Mouse (Mus musculus): ENCODE measurements around the gene Abat. TPM values are rescaled to one million over a fixed set of nuclear protein-coding genes. Genes with fewer than 3 reads are reported as not detected.

The Abat gene
- total and polyA plus RNA-seq, 2 experiments from 2014 or later: 108 to 157 TPM

DNA sequence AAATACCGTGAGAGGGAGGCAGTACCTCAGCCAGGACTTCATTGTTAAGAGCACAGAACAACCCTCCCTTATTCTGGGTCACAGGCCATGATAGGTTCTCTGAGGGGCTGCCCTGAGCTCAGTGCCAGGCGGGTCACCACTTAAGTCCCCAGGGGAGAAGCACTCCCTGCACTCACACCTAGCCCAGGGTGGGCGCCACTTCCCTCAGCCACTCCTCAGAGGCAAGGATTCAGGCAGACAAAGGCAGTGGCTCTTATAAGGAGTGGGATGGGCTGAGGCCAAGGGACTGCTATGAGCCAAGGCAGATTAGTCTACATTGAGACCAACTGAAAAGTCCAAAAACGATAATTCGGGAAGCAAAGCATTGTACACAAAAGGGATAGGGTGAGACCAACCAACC lies 152.1 kb downstream of the Abat start:
- Histone ChIP-seq H3K9me3 (ENCODE audit: low read length) (no peaks in the 10 kb centered on the region), H3K4me3 (ENCODE audit: low read length) (no peak overlapping the region), H3K9ac (replicated peaks; ENCODE audit: low read length) (no peak overlapping the region), H3K4me1 (ENCODE audit: insufficient read depth, low read length) (peaks cover 20% of the 10 kb centered on the region; the same call in 1 of the 2 replicates), H3K36me3 (ENCODE audit: insufficient read depth, low read length) (peaks cover 13% of the 10 kb centered on the region; the same call in 1 of the 2 replicates), H3K27ac (no peak overlapping the region), H3K27me3 (ENCODE audit: insufficient read depth, low read length) (no peaks in the 10 kb centered on the region), H3K4me2 (ENCODE audit: low read depth, low read length) (no peak overlapping the region)
- ATAC-seq (no peak), DNase-seq (ENCODE audit: low spot score) (no peak)
- WGBS: 85% methylated on average over 5 of the region's 5 CpGs
- TF ChIP-seq CTCF (IDR thresholded peaks at IDR 0.05; ENCODE audit: low read depth): no peak

- Histone ChIP-seq H3K9me3 (ENCODE audit: low read length) (no peaks in the 10 kb centered on the region), H3K36me3 (ENCODE audit: insufficient read depth, low read length) (peaks cover 10% of the 10 kb centered on the region; the same call in 1 of the 2 replicates), H3K4me1 (ENCODE audit: insufficient read depth, low read length) (peaks cover 26% of the 10 kb centered on the region; the same call in 1 of the 2 replicates), H3K27me3 (ENCODE audit: insufficient read depth, low read length) (no peaks in the 10 kb centered on the region), H3K9ac (replicated peaks; ENCODE audit: low read length) (no peak overlapping the region), H3K4me2 (ENCODE audit: low read depth, low read length) (no peak overlapping the region), H3K27ac (0 out of 2 replicates have a peak overlapping the region, but pooled peaks have one; percentile 20), H3K4me3 (ENCODE audit: low read length) (no peak overlapping the region)
- ATAC-seq (no peak), DNase-seq (ENCODE audit: low spot score) (no peak)
- TF ChIP-seq CTCF (IDR thresholded peaks at IDR 0.05; ENCODE audit: low read depth): no peak
- WGBS: 56% methylated on average over 2 of the region's 2 CpGs
Measured at GRCm38 (mm10) chr16:8666452-8666851, 153.2 kb downstream of the Abat start.

GRCm38 (mm10) chr16:8667261-8667660 lies 154.0 kb downstream of the Abat start:
- Histone ChIP-seq H3K4me1 (ENCODE audit: insufficient read depth, low read length) (peaks cover 26% of the 10 kb centered on the region; the same call in 1 of the 2 replicates), H3K27ac (no peak overlapping the region), H3K9ac (replicated peaks; ENCODE audit: low read length) (no peak overlapping the region), H3K36me3 (ENCODE audit: insufficient read depth, low read length) (0 out of 2 replicates have a peak, but pooled peaks cover 3% of the 10 kb centered on the region), H3K4me3 (ENCODE audit: low read length) (no peak overlapping the region), H3K9me3 (ENCODE audit: low read length) (no peaks in the 10 kb centered on the region), H3K4me2 (ENCODE audit: low read depth, low read length) (no peak overlapping the region), H3K27me3 (ENCODE audit: insufficient read depth, low read length) (no peaks in the 10 kb centered on the region)
- DNase-seq (ENCODE audit: low spot score) (no peak), ATAC-seq (no peak)
- no peak for TF ChIP-seq CTCF (IDR thresholded peaks at IDR 0.05; ENCODE audit: low read depth)
- WGBS: 81% methylated on average over 7 of the region's 7 CpGs

DNA sequence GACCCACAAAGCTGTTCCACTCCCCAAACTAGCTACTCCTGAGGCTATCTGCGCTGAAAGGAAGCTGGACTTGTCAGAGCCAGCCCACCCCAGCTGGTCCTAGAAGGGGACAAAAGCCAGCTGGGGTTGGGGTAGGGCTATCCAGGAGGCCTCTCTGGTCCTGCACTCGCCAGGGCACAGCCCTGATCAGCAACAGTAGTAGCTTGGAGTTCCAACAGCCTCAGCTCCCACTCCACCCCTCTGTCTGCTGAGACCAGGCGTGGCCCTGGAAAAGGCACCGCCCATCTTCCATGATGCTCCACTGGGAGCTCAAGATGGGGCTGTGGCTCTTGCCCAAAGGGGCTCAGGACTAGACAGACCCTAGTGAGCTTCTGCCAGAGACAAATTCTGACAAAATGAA lies 154.6 kb downstream of the Abat start:
- Histone ChIP-seq H3K4me3 (ENCODE audit: low read length) (no peak overlapping the region), H3K27me3 (ENCODE audit: insufficient read depth, low read length) (no peaks in the 10 kb centered on the region), H3K4me1 (ENCODE audit: insufficient read depth, low read length) (peaks cover 26% of the 10 kb centered on the region; the same call in 1 of the 2 replicates), H3K9ac (replicated peaks; ENCODE audit: low read length) (no peak overlapping the region), H3K9me3 (ENCODE audit: low read length) (no peaks in the 10 kb centered on the region), H3K36me3 (ENCODE audit: insufficient read depth, low read length) (no peaks in the 10 kb centered on the region), H3K4me2 (ENCODE audit: low read depth, low read length) (no peak overlapping the region), H3K27ac (no peak overlapping the region)
- TF ChIP-seq CTCF (IDR thresholded peaks at IDR 0.05; ENCODE audit: low read depth): no peak
- ATAC-seq (no peak), DNase-seq (ENCODE audit: low spot score) (no peak)
- 71% methylated on average over 4 of the region's 4 CpGs for WGBS

DNA sequence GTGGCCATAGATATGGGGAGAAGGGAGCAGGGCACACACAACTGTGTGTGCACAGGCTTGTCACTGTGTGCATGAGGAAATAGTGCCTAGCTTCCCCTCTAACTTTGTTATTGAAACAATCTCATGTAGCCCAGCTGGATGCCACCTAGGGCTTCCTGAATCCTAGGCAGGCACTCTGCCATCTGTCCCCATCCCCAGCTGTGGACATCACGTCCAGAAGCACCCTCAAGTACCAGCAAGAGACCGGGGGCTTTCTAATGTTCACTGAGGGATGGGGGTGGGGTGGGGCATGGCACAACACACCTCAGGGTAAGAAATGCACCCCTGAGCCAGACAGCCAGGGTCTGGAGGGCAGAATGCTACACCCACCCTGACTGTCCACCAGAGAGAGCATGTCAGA lies 155.2 kb downstream of the Abat start:
- ATAC-seq: no peak
- peaks cover 26% of the 10 kb centered on the region; the same call in 1 of the 2 replicates for H3K4me1 ChIP-seq (ENCODE audit: insufficient read depth, low read length)
- 46% methylated on average over 2 of the region's 2 CpGs for WGBS

GRCm38 (mm10) chr16:8669432-8669831 lies 156.2 kb downstream of the Abat start:
- Histone ChIP-seq H3K4me1 (ENCODE audit: insufficient read depth, low read length) (peaks cover 26% of the 10 kb centered on the region; the same call in 1 of the 2 replicates), H3K9me3 (ENCODE audit: low read length) (no peaks in the 10 kb centered on the region), H3K4me2 (ENCODE audit: low read depth, low read length) (peak overlapping the region; percentile 77), H3K9ac (replicated peaks; ENCODE audit: low read length) (peak overlapping the region; percentile 31; the same call in 1 of the 2 replicates), H3K4me3 (ENCODE audit: low read length) (peak overlapping the region; percentile 78), H3K27me3 (ENCODE audit: insufficient read depth, low read length) (no peaks in the 10 kb centered on the region), H3K27ac (0 out of 2 replicates have a peak overlapping the region, but pooled peaks have one; percentile 22), H3K36me3 (ENCODE audit: insufficient read depth, low read length) (no peaks in the 10 kb centered on the region)
- DNase-seq (ENCODE audit: low spot score): peak; percentile 43
- ATAC-seq: no peak
- WGBS: 44% methylated on average over 5 of the region's 5 CpGs
- no peak for TF ChIP-seq CTCF (IDR thresholded peaks at IDR 0.05; ENCODE audit: low read depth)

More for the DNA sequence above, 155.2 kb downstream of the Abat start:
- TF ChIP-seq CTCF (IDR thresholded peaks at IDR 0.05; ENCODE audit: low read depth): no peak
- Histone ChIP-seq H3K36me3 (ENCODE audit: insufficient read depth, low read length) (no peaks in the 10 kb centered on the region), H3K27ac (no peak overlapping the region), H3K9ac (replicated peaks; ENCODE audit: low read length) (no peak overlapping the region), H3K27me3 (ENCODE audit: insufficient read depth, low read length) (no peaks in the 10 kb centered on the region), H3K4me3 (ENCODE audit: low read length) (no peak overlapping the region), H3K9me3 (ENCODE audit: low read length) (no peaks in the 10 kb centered on the region), H3K4me2 (ENCODE audit: low read depth, low read length) (no peak overlapping the region)
- no peak for DNase-seq (ENCODE audit: low spot score)
